Mouse (Mus musculus): Measurements from ENCODE around the gene Cap2.

The Cap2 gene

DNA sequence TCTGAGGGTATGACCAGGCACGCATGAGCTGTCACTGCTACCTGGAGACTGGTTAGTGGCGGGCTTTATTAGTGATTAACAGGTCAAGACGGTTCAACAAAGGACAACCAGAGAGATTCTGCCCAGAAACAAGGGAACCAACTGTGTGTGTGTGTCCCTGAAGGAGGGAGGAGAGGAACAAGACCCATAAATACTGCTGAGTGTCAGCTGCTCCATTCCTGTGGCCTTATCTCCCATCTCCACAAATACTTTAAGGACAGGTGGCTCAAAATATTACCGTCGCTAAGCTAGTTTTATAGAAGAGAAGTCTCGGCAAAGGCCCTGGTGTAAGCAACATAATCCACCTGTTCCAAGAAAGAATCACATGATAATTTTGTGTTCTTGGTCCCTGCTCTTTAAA lies 127.7 kb downstream of the Cap2 start:
- DNase-seq (ENCODE audit: low spot score in 2 of 2): no peak

GRCm38 (mm10) chr13:46632796-46633195 lies 131.1 kb downstream of the Cap2 start:
- DNase-seq (ENCODE audit: low spot score in 2 of 2): no peak

DNA sequence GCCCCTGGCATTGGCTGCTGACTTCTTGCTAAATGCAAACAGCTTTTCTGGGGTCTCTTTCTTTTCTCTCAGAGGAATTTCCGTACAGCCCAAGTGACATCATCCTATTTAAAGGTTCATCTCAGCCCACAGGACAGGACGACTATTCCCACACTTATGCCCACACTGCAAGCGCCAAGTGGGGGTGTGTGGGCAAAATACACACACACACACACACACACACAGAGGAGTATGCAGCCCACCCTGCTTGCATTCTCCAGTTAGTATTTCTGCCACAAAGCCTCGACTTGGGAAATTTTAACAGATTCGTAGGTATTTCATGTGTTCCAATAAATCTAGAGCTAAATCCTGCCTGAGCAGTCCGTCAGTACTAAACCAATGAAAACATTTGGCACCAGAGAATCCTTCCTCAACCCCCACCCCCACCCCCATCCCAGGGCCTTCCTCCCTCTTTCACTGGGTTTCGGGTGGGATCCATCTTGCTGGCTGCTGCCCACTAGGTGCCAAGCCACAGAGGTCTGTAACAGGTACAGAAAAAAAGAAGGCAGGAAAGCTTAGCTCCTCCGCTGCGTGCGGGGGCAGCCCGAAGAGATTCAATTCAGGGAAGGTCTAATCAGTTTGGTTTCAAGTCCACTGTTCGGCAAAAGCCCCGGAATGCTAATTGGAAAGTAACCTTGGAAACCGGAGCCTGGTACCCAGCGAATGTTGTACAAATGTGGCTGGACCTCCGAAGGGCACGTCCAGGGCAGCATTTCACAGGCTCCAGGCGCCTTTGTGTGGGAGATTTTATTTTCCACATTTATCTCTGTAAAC lies 131.9 kb downstream of the Cap2 start:
- peak; percentile 36 to 59 for DNase-seq (ENCODE audit: low spot score in 2 of 2)

DNA sequence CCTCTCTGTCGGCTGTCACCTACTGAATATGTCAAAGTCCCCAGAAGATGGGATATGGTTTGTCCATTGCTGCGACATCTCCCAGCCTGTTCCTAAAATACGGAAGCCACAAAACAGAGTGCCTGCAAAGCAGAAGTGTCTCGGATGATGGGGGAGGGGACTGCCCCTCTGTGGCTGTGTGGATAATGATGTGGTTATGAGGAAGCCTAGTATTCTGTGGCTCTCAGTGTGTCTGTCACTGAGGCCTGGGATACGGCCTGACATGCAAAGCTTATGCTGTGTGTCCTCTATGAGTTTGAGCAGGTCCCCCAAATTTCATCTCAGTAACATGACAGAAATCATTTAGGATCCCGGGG lies 132.5 kb downstream of the Cap2 start:
- DNase-seq (ENCODE audit: low spot score in 2 of 2): no peak

DNA sequence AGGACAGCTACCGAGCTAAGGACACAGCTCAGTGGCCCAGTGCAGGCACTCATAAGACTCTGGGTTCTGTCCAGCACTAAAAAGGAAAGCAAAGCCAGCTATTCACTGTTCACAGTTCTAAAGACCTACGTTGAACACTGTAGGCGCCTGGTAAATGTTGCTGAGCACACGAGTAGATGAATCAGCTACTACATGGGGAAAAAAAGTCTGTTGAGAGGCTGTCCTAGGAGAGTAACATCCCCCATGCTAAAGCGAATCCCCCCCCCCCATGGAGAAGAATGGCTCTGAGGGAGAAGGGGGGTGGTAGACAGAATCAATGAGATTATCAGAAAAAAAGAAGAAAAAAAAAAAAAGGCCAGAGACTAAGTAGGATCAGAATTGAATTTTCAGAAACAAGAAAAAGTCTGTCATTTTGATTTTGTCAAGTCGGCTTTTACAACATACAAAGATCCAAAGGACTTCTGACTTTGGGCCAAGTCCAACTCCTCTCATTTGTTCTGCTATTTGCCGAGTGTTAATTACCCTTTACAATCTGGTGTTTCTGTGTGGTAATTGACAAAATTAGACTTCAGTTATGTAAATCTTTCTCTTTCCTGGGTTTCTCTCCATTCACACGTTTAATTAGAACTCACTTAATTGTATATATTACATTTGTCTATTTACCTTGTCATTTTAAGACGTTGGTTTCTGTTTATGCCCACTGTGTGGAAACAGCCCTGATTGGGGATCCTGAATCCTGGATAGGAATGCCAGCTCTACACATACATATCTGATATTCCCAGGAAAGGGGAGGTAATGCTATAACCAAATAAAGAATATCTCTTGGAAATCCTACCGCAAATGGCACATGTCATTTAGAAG lies 139.2 kb downstream of the Cap2 start:
- DNase-seq (ENCODE audit: low spot score in 2 of 2): no peak

- DNase-seq (ENCODE audit: low spot score in 2 of 2): no peak
Measured at GRCm38 (mm10) chr13:46642318-46642717, 140.7 kb downstream of the Cap2 start.

DNA sequence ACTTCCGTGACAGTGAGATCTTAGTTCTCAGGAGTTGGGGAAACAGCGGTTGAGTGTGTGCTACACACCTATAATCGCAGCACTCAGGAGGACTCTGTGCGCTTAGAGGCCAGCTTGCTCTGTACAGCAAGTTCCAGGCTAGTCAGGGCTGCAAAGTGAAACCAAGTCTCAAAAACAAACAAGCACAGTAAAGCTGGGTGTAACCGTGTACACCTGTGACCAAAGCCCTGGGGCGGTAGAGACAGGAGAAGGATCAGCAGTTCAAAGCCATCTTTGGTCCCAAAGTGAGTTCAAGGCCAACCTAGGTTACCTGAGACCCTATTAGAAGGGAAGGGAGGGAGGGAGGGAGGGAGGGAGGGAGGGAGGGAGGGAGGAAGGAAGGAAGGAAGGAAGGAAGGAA lies 142.5 kb downstream of the Cap2 start:
- DNase-seq (ENCODE audit: low spot score in 2 of 2): no peak

DNA sequence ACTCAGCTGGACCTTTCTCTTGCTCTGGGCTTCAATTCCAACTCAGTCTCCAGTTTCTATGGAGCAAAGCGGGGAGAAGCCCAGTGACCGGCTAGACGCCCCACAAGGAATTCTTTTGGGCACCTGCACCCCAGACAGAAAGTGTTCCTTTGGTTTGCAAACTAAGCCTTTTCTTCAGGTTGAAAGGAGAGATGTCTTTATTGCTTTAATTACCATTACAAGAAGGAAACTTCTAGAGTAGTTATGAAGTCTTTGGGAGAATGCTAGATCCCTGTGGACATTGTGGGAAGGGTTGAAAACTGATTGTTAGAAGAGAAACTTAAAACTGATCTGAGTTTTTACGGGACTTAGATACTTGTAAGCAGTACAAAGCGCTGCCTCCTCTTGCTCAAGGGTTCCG lies 143.8 kb downstream of the Cap2 start:
- DNase-seq (ENCODE audit: low spot score in 2 of 2): no peak

GRCm38 (mm10) chr13:46651853-46652252 lies 150.2 kb downstream of the Cap2 start:
- DNase-seq (ENCODE audit: low spot score in 2 of 2): no peak

DNA sequence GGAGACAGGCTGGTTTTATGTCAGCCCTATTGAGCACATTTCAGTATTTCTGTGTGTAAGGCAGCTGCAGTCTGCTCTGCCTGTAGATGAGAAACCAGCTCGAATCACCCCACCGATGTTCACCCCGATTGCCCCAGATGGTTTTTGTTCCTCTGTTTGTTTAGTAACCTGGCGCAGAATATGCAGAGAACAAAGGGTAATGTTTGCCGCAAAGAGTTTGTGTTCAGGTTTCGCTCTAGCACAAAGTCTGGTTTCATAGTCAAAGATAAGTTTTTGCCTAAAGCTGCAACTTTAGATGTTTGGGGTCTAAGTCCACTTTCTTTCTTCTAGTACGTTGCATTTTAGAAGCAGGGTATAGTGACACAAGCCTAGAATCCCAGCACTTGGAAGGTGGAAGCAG lies 151.0 kb downstream of the Cap2 start:
- no peak for DNase-seq (ENCODE audit: low spot score in 2 of 2)

GRCm38 (mm10) chr13:46653671-46654070 lies 152.0 kb downstream of the Cap2 start:
- DNase-seq (ENCODE audit: low spot score in 2 of 2): no peak

DNA sequence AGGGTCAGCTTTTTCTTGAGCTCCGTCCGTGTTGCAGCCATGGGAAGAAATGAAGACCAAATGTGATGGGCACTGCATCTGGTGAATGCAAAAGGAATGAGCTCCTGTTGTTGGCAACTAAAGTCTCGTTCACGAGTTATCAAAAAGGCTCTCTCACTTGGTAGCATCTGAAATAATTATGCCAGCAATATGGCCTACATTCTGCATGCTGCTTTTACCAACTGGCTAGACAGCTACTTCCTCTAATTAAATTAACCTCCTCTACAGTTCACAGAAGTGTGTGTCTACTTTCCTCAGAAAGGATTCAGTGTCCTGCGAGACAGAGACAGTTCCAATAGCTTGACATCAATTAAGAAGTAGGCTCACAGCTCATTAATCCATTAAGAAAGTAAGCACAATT lies 152.9 kb downstream of the Cap2 start:
- no peak for DNase-seq (ENCODE audit: low spot score in 2 of 2)

- DNase-seq (ENCODE audit: low spot score in 2 of 2): no peak
Measured at GRCm38 (mm10) chr13:46659211-46659610, 157.6 kb downstream of the Cap2 start.

DNA sequence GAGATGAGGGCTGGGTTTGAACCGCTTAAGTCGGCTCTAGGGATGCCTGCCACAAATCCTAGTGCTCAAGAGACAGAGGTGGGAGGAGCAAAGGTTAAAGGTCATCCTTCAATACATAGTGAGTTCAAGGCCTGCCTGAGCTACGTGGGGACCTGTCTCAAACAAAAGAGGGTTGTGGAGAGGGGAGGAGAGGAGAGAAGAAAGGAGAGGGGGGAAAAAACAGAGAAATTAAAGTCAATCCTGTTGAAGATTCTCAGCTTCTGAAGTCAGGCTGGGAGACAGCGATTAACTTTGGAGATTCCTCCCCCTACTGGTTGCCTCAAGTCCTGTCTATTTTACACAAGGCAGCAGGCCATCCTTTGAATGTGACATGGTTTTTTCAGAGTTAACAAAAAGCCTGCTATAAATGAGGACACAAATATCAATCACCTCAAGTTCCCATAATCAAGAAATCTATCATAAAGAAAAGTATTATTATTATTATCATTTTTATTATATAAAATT lies 161.9 kb downstream of the Cap2 start:
- no peak for DNase-seq (ENCODE audit: low spot score in 2 of 2)

GRCm38 (mm10) chr13:46669048-46669619 lies 167.5 kb downstream of the Cap2 start, which contains the start of gene Fam8a1:
Gene Fam8a1, plus strand, starts transcription at chr13:46669522.
- DNase-seq (ENCODE audit: low spot score in 2 of 2): peak; percentile 86

DNA sequence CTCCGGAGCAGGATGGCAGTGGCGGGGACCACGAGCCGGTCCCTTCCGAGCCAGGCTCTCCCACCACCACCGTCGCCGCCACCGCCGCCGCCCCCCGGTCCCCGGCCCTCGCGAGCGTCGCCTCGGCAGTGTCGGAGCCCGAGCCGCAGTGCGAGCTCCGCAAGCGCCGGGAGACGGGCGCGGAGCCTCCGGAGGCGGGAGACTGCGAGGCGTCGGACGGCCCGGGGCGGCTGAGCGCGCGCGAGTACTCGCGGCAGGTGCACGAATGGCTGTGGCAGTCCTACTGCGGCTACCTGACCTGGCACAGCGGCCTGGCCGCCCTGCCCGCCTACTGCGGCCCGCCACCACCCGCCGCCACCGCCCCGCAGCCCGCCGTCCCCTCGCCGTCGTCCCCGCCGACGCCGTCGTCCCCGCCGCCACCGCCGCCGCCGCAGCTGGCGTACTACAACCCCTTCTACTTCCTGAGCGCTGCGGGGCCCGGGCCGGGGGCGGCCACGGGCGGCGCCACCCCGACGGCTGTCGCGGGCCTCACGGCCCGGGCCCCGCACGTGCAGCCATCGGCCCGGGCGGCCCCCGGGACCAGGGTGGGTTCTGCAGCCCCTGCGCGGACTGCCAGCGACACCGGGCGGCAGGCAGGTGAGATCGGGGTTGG lies 168.1 kb downstream of the Cap2 start:
- no peak for DNase-seq (ENCODE audit: low spot score in 2 of 2)

- no peak for DNase-seq (ENCODE audit: low spot score in 2 of 2)
Measured at GRCm38 (mm10) chr13:46670514-46670913, 168.9 kb downstream of the Cap2 start.

DNA sequence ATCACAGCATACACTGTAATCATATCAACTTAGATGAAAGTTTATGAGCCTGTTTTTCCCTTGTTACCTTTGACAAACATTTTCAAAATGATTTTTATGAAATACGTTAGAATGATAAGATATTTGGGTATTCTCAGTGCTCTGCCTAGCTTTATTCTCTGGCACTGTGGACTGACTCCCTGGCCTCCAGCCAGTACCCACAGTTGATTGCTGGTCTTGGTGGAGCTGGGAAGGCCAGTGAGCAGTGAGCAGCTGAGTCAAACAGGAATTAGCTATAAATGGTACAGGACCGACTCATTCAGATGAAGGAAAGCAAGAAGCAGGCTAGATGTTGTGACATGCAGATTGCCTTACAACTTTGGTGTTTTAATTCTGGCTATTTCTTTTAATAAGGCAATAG lies 173.0 kb downstream of the Cap2 start:
- no peak for DNase-seq (ENCODE audit: low spot score in 2 of 2)

DNA sequence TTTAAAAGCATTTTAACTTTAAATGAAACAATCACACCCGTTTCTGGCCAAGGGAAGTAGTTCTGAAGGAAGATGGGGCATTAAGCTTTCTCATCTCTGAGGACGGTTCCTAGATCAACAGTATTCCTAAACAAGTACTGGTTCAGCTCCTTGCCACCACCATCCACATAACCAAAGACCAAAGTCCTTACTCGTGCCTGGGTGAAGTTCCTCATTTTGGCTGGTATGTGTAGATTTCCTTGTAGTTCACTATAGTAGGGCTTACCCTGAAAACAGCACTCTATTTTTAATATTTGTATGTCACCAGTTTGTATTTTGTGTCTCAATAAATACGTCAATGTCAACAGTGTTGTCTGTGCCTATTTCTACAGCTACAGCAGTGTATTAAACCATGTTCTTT lies 176.1 kb downstream of the Cap2 start:
- DNase-seq (ENCODE audit: low spot score in 2 of 2): no peak

DNA sequence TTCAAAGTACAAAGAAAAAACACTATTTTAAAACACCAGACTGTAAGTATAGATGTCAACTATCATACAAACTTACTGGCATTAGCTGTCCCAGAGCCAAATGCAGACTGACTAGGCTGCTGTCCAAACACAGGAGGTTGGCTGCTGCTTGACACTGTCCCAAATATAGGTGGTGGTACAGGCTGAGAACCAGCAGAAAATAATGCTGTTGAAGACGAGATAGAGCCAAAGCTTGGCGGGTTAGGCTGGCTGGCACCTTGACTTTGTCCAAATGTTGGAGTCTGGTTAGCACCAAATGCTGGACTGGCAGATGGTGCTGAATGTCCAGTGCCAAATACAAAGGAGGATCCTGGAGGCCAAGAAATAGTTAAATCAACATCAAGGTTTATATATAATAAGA lies 181.3 kb downstream of the Cap2 start:
- no peak for DNase-seq (ENCODE audit: low spot score in 2 of 2)

DNA sequence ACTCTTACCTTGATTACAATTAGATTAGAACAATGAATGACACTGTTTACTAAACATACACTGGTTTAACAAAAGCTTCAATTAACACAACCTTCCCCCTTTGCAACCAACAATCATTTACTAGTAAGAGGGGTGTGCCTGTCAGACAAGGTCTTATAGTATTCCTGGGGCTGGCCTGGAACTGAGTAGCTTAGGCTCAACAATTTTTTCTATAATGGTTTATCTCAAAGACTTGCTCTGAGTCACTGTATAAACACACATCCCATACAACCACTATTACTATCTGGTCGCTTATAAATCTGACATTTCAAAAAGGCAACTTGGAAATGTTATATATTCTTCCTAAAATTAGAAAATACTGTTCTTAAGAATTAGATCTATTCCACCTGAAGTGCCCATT lies 181.7 kb downstream of the Cap2 start:
- DNase-seq (ENCODE audit: low spot score in 2 of 2): no peak
